Mouse (Mus musculus) thymus, postnatal 14 days (tissue): ENCODE results near the gene Stxbp1.

Source experiments
- DNase-seq: peaks from one replicate; pipeline ENCODE4 v3.0.0; 2021

Gene Stxbp1

DNA sequence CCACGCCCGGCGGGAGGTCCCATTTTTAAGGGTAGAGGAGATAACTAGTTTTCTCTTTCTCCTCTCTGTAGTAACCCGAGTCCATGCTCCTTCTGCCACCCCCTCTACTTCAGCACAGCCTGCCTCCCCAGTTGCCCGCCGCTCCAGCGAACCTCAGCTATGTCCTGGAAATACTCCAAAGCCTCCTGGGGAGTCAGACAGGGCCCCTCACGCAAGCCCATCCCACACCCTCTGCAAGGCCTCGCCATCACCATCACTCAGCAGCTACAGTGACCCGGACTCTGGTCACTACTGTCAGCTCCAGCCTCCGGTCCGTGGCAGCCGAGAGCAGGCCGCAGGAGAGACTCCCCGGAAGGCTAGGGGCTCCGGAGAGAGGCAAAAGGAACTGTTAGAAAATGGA, 98.0 kb downstream of the Stxbp1 start:
- no peak for DNase-seq

DNA sequence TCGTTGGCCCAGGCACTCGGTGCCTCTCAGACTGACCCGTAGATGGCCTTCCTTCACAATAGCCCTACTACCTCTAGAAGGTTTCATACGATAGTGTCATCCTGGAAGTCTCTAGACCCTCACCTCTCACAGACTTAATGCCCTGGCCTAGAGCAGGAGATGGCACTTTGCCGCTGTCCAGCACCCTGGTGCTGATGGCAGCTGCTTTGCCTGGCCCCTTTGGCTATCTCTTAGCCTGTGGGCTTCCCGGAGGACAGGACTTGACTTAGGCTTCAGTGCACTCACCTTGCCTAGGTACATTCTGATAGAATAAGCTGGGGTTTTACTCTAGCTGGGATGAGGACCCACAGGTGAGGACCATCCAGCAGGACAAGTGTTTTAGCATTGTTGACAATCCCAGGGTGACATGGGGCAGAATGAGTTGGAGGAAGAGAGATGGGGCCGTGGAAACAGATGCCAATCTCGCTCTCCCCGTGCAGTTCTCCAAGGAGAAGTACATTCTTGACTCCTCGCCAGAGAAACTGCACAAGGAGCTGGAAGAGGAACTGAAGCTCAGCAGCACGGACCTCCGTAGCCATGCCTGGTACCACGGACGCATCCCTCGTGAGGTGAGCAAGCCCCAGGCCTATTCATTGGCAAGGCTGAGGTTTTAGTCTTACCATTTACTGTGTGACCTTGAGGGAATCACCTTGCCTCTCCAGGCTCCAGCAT, 102.6 kb downstream of the Stxbp1 start:
- DNase-seq, result no peak

DNA sequence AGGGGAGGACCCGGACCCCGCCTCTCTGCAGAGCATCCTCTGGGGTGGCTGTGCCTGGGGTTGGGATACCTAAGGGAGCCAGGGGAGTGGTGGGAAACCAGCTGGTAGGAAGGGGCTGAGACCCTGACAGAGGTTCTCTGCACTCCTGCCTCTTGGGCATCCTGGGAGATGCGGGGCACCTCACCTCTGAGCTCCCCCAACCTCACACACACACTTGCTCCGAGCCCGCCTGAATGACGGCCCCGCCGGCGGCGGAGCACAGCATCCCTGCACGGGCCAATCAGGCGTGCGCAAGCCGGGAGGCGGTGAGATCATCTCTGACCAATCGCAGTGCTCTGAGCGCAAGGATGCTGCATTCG, 104.9 kb downstream of the Stxbp1 start:
- no peak for DNase-seq

DNA sequence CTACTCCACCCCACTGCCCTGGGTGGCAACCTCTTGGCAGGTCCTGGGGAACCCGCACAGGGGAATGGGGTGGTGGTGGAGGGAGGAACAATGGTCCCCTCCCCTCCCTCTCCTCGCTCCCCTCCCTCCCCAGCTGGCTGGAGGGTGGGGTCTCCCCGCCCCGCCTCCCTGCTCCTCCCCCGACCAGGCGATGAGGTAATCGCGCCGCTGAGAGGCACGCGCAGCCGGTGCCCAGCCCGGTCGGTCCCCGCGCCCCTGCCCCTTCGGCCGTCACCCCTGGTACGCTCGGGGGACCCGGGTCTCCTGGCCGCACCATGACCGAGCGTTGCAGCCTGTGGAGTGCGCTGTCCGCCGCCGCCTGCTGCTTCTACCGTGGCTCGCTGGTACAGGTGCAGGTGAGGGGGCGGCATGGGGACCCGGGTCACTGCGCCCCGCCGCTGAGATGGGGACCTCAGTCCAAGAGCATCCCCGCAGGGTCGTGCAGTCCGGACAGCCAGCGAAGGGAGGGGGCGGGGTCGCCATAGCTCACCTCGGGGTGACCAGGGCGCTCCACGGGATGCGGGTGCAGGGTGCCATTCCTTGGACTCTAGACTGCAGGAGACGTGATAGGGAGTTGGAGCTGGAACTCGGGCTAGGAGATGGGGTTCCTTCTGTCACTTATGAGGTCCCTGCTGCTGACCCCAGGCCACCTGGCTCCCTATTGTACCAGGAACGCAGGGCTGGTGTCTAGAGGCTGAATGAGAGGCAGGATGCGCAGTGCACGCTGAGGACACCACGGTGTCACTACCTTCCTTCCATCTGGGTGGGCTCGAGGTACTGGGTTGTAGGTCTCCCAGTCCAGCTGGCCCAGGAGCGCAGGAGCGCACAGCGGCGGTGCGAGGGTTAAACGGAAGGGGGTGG, 105.5 kb downstream of the Stxbp1 start:
- DNase-seq, result no peak

DNA sequence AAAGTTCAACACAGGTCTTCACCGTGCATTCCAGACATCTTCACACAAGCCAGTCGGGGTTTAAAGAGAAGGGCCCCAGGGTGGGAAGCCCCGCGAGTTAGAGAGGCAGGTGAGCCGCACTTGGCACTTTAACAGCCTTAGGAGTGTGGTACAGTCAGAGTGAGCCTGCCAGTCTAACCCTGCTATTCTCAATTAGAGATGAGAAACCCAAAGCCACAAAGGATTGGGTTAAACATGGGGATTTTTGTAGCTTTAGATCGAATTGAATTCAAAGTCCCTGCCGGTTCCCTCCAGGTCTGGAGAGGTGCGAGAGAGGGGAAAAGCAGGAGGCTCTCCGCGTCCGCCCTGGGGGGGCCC, 106.2 kb downstream of the Stxbp1 start, which contains the start of gene 6330409D20Rik:
Gene 6330409D20Rik (minus strand): TSS at position 101 of the 357 bp plus-strand sequence.
- no peak for DNase-seq

DNA sequence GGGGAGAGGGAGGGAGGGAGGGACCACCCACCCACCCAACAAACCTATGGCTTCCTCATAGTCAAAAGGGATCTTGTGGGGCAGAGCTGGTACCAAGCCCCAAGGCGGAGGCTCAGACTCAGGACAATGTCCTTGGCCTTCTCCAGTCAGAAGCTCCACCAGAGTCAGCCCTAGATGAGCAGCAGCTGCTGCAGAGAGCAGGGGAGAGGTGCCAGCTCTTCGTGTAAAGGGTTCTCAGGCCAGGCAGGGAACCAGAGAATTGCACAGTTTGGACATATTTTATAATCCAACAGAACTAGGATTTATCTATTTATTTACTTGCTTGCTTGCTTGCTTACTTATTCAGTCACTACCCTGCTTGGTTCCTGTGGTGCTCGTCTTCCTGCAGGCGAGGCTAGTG, 107.7 kb downstream of the Stxbp1 start:
- no peak for DNase-seq
